Mouse (Mus musculus): Measurements from ENCODE around the gene Hnrnpa1.
"Not testable (repeated sequence)": the region's sequence is repeated elsewhere in the genome, so short reads cannot be mapped to it uniquely, and the experiment has no call there.

Hnrnpa1 gene

DNA sequence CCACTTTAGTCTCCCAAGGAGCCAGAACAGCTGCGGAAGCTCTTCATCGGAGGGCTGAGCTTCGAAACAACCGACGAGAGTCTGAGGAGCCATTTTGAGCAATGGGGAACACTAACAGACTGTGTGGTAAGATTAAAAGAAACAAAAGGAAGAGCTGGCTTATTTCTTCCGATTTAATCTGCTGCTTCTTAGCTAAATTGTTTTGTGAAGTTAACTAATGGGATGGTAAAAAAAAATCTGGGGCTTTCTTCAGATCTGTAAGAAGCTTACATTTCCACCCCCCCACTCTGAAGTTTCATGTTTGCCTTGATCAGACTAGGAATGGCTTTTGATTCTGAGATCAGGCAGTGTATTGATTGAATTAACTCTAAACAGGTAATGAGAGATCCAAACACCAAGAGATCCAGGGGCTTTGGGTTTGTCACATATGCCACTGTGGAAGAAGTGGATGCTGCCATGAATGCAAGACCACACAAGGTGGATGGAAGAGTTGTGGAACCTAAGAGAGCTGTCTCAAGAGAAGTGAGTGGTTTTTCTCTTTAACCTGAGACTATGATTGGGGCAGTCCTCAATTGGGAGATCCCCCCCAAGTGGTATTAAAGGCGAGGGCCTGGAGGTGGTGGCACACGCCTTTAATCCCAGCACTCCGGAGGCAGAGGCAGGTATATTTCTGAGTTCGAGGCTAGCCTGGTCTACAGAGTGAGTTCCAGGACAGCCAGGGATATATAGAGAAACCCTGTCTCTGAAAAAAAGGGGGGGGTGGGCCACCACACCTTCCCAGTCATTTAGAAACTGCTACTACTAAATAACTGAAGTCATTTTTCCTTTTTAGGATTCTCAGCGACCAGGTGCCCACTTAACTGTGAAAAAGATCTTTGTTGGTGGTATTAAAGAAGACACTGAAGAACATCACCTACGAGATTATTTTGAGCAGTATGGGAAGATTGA, 1.1 kb downstream of the Hnrnpa1 start:
- DNase-seq, result not testable (repeated sequence)

DNA sequence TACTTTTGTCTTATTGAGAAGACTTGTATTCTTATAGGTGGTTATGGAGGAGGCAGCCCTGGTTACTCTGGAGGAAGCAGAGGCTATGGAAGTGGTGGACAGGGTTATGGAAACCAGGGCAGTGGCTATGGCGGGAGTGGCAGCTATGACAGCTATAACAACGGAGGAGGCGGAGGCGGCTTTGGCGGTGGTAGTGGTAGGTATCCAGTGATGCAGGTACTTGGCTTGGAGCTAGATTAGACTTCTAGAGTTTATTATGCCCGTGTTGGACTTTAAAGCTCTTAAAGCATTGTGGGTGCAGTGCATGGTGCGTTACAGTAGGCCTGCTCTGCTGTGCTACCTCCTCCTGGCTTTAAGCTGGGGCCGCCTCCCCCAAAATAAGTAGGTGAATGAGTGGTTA, 2.7 kb downstream of the Hnrnpa1 start:
- DNase-seq, result peak; percentile 48

DNA sequence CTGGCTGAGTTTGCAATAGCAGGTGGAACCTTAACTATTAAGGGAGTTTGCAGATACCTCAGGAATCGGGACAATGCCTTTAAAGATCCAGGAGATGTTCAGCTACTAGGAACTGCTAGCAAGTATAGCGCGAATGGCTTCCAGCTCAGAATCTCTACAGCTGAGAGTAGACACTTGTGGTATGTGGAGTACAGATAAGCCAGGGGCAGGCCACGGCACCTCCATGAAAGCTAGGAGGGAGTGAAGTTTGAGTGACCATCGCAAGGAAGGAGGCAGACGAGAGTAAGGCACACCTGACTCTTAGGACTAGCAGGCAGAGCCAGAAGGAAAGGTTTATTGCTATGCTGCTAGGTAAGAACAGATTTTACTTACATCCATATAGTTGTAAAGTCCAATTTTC, 5.4 kb downstream of the Hnrnpa1 start:
- DNase-seq, result peak; percentile 68

- no peak for DNase-seq
These were observed 7.0 kb downstream of the Hnrnpa1 start for GRCm38 (mm10) chr15:103247078-103247781.

DNA sequence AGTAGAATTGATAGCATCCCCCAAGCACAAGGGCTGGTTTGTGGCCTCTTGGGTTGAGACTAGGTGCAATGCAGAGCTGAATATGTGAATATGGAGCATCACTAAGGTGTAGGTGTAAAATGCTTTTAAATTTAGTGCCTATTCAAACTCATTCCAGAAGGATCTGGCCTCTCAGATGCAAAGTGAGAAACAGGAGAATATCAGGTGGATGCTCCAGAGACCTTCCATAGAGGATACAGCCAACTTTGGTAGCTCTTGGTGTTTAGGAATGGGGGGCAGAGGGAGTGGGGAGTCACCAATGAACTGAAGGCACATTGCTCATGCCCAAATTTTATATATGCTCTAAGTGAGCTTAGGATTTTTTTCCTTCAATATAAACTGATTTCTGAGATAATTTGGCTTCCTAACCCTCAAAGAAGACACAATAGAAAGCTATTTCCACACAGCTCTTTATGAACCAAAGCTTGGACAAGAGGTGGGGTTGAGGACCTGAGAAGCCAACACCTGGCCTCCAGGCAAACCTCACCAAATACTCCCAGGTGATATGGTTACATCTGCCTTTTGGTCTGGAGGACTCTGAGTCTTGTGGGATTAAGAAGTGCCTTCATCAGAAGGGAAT, 7.7 kb downstream of the Hnrnpa1 start:
- no peak for DNase-seq

DNA sequence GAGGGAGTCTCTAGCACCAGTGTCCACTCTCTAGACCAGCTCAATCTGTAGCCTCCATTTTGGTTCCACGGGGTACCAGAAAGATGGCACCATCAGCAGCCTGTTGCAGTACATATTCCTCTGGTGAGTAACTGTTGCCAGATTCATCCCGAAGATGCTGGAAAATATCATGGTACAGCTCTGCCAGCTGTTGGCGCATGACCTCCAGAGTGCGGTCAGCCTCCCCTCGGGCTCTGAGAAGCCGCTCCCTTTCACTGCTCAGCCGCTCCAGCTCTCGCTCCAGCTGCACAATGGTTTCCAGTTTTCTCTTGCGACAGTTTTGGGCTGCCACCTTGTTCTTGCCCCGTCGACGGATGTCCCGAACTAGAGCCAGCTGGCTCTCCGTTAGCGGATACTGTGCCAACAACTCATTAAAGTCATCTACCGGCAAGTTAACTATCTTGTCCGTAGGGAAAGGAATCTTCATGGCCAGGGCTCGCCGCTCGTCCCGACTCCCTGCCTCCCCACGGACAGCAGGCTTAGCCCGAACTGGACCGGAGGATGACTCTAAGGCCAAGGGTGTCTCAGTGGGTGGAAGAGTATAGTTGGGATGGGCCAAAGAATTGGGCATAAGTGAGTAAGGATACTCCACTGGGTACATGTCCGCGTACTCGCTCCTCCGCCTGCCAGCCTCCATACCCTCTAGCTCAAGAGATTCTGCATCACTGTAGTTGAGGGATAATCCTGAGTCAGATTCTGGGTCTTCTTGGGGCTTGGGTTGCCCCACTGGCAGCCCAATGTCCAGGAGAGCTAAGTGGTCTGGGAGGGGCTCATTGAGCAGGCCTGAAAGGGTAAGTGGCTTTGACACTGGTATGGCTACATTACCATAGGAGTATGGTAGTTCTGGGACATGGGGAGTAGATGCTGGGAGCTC, 8.4 kb downstream of the Hnrnpa1 start:
- DNase-seq, result no peak

GRCm38 (mm10) chr15:103249511-103249910, 9.3 kb downstream of the Hnrnpa1 start:
- not testable (repeated sequence) for DNase-seq

DNA sequence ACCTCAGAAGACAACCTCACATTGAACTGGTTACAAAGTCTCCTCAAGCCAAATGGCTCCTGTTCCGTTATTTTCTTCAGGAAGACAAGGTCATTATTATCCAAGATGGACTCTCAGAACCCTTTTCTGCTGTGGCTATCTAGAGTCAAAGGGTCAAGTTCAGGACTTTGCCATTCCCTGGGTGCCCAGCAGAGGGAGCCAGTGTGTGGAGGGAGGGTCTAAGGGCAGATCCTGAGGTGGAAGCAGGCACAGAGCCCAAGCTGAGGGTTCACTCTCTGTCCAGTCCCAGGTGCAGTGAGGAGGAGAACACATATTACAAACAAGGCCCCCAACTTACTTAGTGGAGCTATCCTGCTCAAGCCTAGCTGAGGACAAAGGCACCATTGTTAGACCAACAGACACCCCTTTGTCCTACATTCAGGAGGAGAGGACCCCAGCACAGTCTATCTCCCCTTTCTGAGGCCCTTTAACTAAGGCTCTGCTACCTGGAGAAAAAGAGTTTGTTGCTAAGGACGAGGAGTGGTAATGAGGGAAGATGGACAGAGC, 10.0 kb downstream of the Hnrnpa1 start:
- DNase-seq, result peak; percentile 91

- DNase-seq, result peak; percentile 91
These were observed 11.4 kb downstream of the Hnrnpa1 start for GRCm38 (mm10) chr15:103251595-103251994.

DNA sequence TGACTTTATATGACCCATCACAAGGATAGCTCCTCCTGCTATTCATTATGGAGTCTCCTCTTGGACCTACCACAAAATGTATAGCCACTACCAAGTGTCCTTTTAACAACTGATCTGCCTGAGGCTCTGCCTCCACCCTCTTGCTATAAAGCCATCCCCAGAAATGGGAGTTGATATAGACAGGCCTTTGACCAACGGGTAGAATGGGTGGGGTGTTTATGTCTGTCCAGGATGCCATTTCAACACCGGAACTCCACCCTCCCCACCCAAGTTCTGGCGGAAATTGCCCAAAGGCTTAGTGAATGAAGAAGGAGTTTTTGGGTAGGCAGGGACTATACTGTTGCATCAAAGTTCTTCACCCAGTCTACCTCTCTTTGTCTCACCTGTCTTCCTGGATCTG, 12.4 kb downstream of the Hnrnpa1 start:
- peak; percentile 87 for DNase-seq

GRCm38 (mm10) chr15:103253352-103253751, 13.1 kb downstream of the Hnrnpa1 start:
- DNase-seq, result peak; percentile 44

DNA sequence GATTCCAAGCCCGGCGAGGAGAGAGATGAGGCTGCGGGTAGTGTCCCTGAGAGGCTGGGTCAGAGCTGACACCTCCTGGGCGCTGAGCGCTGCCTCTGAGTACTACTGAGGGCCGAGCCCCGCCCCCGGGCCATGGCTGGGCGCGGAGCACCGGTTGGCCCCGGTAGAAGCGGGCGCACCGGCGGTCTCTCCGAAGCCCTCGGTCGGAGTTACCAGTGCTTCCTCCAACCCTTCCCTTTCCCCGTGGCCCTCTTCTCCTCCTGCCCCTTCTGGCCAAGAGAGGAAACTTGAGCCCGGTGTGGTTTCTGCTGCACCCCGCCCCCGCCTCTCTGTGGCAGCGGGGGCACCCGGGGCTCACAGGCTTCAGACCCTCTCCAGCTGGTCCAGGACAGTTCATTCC, 14.9 kb downstream of the Hnrnpa1 start:
- peak; percentile 92 for DNase-seq

DNA sequence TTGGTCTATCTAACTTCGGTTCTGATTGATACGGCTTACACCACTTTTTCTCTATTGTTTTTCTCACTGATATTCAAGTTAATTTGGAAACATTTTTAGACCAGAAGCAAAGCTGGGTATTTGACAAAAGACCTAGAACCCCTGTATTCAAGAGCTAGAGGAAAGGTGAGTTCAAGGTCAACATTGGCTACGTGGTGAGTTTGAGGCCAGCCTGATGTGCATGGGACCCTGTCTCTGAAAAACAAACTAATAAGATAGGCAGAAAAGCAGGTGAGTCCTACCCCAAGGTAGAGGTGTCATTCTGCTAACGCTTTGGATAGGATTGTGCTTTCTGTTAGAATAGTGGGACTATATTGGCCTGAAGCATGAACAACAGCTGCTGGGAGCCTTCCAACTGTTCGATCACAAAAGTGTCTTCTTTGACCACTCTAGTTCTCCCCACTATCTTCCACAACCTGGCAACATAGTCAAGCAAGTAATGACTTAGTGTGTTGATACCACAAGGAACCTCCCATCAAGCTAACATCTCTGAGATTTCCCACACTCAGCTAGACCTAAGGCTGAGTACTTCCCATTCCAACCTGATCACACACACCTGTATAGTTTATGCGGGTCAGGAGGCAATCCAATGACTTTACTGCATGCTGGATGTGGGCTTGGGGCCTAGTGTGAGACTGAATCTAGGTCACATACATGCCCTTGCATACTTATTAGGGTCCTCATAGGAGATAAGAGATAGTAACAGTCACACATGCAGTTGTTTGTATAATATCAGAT, 16.2 kb downstream of the Hnrnpa1 start:
- no peak for DNase-seq

- DNase-seq, result peak; percentile 99
These were observed 17.8 kb downstream of the Hnrnpa1 start, which contains the start of gene Nfe2 for GRCm38 (mm10) chr15:103257790-103258728. Nfe2 (minus strand) TSS chr15:103258403.

DNA sequence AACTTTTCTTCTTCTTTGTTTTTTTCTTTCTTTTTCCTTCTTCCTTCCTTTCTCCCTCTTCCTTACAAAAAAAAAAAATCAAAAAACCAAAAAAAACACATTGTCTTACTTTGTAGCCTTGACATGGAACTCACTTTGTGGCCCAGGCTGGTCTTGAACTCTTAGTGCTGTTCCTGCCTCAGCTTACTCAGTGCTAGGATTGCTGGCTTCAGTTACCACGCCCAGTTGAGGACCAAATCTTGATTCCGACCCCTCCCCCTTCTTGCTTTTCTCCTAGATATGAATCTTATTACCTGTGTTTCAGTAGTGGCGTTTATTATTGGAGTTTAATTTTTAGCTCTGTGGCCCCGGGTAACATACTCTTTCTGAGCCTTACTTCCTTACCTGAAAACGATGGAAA, 18.9 kb downstream of the Hnrnpa1 start:
- DNase-seq, result peak; percentile 68

- DNase-seq, result peak; percentile 57
These were observed 19.8 kb downstream of the Hnrnpa1 start for GRCm38 (mm10) chr15:103259989-103260388.

DNA sequence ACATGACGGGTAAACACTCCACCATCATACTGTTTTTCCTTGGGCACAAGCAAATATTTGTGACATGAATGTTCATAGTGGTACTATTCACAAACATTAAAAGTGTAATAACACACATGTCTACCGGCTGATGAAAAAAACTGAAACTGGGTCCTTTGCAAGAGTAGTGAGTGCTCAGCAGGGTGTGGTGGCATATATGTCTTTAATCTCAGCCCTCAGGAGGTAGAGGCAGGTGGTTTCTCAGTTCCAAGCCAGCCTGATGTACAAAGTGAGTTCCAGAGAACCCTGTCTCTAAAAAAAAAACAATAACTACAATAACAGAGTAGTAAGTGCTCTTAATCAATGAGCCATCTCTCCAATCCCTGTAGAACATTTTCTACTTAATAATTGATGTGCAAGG, 24.6 kb downstream of the Hnrnpa1 start:
- DNase-seq, result no peak

DNA sequence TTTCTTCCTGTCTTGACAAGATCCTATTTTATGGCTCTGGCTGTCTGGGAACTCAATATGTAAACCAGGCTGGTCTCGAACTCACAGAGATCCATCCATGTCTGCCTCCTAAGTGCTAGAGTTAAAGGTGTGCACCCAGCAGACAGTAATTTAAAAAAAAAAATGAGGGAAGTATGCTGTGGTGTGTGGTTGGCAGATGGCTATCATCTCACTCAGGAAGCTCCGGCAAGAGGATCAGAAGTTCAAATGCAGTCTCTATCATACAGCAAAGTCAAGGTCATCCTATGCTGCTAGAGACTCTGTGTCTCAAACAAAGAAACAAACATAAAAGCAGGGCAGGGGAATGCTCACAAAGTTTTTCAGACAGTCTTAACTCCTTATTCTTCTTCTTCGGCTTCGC, 28.7 kb downstream of the Hnrnpa1 start:
- DNase-seq, result no peak

- peak; percentile 96 for DNase-seq
These were observed 32.4 kb downstream of the Hnrnpa1 start, which contains the start of gene Copz1 for GRCm38 (mm10) chr15:103272419-103273279. Copz1 (plus strand) TSS chr15:103272714.

Data from liver (tissue).